Mouse (Mus musculus) heart, adult 2 months (tissue): ENCODE results near the gene Ddx42.

Source experiments
- CTCF ChIP-seq: fragments of 200-600 bp; IDR thresholded peaks from 2 replicates; pipeline ENCODE4 v1.8.1; 2022; ENCODE audit warnings: antibody characterized with exemption, mild to moderate bottlenecking, moderate library complexity
- EP300 ChIP-seq: fragments of 200-500 bp; IDR thresholded peaks from 2 replicates; pipeline ENCODE4 v1.6.1; 2011; ENCODE audit warnings: low read depth, low read length, control low read depth; ENCODE audit not compliant: insufficient read depth
- POLR2A ChIP-seq: fragments of 200-500 bp; IDR thresholded peaks from 2 replicates; pipeline ENCODE4 v1.6.1; 2011; ENCODE audit warnings: mild to moderate bottlenecking, low read depth, low read length, control low read depth; ENCODE audit not compliant: insufficient read depth

DNA sequence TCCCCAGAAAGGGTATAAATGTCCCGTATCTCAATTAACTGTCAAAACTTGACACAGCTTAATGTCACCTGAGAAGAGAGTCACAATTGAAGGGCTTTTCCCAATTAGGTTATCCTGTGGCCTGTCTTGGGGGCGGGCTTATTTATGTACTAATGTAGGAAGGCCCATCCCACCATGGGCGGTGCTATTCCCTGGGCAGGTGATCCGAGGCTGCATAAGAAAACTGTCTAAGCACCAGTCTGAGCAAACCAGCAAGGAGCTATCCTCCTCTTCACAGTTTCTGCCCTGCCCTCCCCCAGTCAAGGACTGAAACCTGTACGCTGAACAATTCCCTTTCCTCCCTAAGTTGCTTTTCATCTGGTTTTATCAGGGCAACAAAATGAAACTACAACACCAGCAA lies 73.7 kb downstream of the Ddx42 start:
- TF ChIP-seq POLR2A (no peak), CTCF (no peak), EP300 (no peak)
